Mouse (Mus musculus) liver, embryonic 13.5 days (tissue): ENCODE data around the gene Tnrc18. TPM values are rescaled to one million over a fixed set of nuclear protein-coding genes. Genes with fewer than 3 reads are reported as not detected.

Experiments
- ATAC-seq: fragments of 200-750 bp; cut with Nextera tagmentation; 2 replicates; pipeline ENCODE4 v1.8.0; 2017; ENCODE audit warnings: low read depth, mild to moderate bottlenecking, moderate number of reproducible peaks, moderate library complexity
- DNase-seq: peaks from one replicate; pipeline ENCODE4 v3.0.0; 2022
- H3K27ac ChIP-seq: fragments of 300-500 bp; sonication (generic); 2 replicates; pipeline ENCODE4 v1.5.1; 2015; ENCODE audit warnings: moderate library complexity, mild to moderate bottlenecking, inconsistent platforms
- H3K27me3 ChIP-seq: fragments of 300-500 bp; sonication (generic); 2 replicates; pipeline ENCODE4 v1.6.1; 2015; ENCODE audit warnings: mild to moderate bottlenecking, inconsistent platforms
- H3K36me3 ChIP-seq: fragments of 300-500 bp; sonication (generic); 2 replicates; pipeline ENCODE4 v1.6.1; 2015; ENCODE audit warnings: mild to moderate bottlenecking, inconsistent platforms
- H3K4me1 ChIP-seq: fragments of 300-500 bp; sonication (generic); replicated peaks from 2 replicates; pipeline ENCODE4 v1.6.1; 2015; ENCODE audit warnings: inconsistent platforms
- H3K4me2 ChIP-seq: fragments of 300-500 bp; sonication (generic); 2 replicates; pipeline ENCODE4 v1.6.1; 2015; ENCODE audit warnings: inconsistent platforms, mild to moderate bottlenecking, moderate library complexity
- H3K4me3 ChIP-seq: fragments of 300-500 bp; sonication (generic); replicated peaks from 2 replicates; pipeline ENCODE4 v1.5.1; 2015; ENCODE audit warnings: mild to moderate bottlenecking, inconsistent platforms
- H3K9ac ChIP-seq: fragments of 300-500 bp; sonication (generic); 2 replicates; pipeline ENCODE4 v1.6.1; 2015; ENCODE audit warnings: mild to moderate bottlenecking, inconsistent platforms
- H3K9me3 ChIP-seq: fragments of 300-500 bp; sonication (generic); replicated peaks from 2 replicates; pipeline ENCODE4 v1.6.1; 2016; ENCODE audit warnings: inconsistent platforms
- WGBS: fragments of 180-500 bp; shearing (Covaris S2); methylation state at CpG from one replicate; pipeline ENCODE4 v1.1.7; 2015; ENCODE audit not compliant: insufficient replicate concordance; 5-methylcytosine and 5-hydroxymethylcytosine counted together
- polyA plus RNA-seq: library from polyadenylated mRNA; unstranded; fragments of >200 nt; fragmentation: Nextera tagmentation; extraction: Ambion mirVana; gene quantifications from 2 replicates; pipeline ENCODE4 v1.2.1, GENCODE M21; 2015

Gene Tnrc18
- 2.4 and 2.5 TPM in 2 replicates for polyA plus RNA-seq

DNA sequence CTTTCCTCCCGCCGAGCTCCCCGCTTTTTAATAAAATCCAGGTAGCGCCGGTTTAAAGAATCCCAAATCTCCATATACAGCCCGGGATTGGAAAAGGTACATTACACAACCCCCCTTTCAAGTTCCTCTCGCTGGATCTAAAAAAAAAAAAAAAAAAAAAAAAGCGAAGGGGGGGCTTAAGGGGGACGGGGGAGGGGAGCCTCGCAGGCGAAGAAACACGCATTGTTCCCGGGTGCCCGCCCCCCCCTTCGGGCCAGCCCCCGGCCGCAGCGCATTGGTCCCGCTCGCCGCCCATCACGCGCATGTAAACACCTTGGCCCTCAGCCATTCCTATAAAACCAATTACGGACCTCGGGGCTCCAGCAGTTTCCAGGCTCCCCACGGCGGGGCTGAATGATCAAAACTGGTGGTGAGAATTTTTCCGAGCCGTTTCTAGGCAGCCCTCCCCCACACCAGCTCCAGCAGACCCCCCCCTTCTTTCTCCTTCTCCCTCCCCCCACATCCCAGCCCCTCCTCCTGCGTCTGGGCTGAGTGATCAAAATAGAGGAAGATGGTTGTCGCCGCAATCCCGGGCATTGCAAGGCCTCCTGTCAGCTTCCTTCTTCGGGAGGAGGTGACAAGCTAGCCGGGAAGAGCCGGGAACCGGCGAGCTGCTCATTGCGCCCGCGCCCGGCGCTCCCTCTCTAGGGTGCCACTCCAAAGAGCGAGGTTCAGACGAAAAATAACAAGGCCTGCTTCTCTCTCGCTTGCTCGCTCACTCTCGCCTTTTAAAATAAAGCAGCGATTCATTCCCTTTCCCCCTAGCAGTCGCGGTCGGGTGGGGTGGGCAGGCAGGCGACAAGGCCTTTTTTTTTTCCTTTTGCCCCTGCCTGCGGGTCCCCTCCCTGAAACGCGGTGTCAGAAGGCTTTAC is at the start of gene Tnrc18:
Gene Tnrc18, minus strand, starts transcription at position 139 of the 911 bp plus-strand sequence.
- Histone ChIP-seq H3K4me1 (peaks cover 55% of the 10 kb centered on the region), H3K4me3 (peak within 1 kb of the TSS; percentile 64), H3K4me2 (peak within 1 kb of the TSS; percentile 68), H3K27ac (peak within 1 kb of the TSS; percentile 91), H3K9me3 (no peaks in the 10 kb centered on the region), H3K9ac (peak within 1 kb of the TSS; percentile 77), H3K36me3 (no peaks in the 10 kb centered on the region), H3K27me3 (peaks cover 100% of the 10 kb centered on the region)
- under 1% methylated on average over 56 of the region's 56 CpGs for WGBS
- DNase-seq (peak; percentile 66), ATAC-seq (peak; percentile 59)

DNA sequence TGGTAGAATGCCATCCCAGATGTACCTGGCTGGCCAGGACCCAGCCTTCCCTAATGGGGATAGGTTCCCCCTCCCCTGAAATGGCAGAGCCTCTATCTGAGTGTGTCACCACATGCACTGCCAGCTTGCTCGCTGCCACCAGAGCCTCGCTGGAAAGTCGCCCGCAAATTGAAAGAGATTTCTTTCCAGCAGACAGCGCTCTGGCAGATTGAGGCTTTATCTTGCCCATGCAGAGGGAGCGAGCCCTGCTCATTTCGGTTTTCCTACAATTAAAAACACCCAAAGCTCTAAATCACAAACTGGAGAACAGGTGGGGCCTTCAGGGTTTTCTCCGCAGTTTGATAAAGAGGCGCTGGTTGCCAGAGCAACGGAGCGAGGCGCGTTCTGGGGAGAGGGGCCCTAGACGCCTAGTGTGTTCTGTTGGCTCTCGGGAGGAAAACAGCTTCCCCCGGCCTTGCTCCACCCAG is 40.3 kb upstream of the Tnrc18 start:
- WGBS: 23% methylated on average over 16 of the region's 16 CpGs
- Histone ChIP-seq H3K4me1 (peaks cover 22% of the 10 kb centered on the region), H3K4me2 (no peak overlapping the region), H3K9me3 (0 out of 2 replicates have a peak, but pooled peaks cover 4% of the 10 kb centered on the region), H3K9ac (no peak overlapping the region), H3K27ac (no peak overlapping the region), H3K4me3 (no peak overlapping the region), H3K36me3 (no peaks in the 10 kb centered on the region), H3K27me3 (peaks cover 10% of the 10 kb centered on the region; the same call in 1 of the 2 replicates)
- ATAC-seq (no peak), DNase-seq (no peak)

GRCm38 (mm10) chr5:142856408-142856807 is 38.9 kb upstream of the Tnrc18 start:
- H3K36me3 ChIP-seq: no peaks in the 10 kb centered on the region
- H3K9me3 ChIP-seq: 0 out of 2 replicates have a peak, but pooled peaks cover 4% of the 10 kb centered on the region
- no peak overlapping the region for H3K9ac ChIP-seq
- no peak for DNase-seq
- H3K27me3 ChIP-seq: peaks cover 10% of the 10 kb centered on the region; the same call in 1 of the 2 replicates
- no peak overlapping the region for H3K4me2 ChIP-seq
- H3K27ac ChIP-seq: no peak overlapping the region
- H3K4me3 ChIP-seq: no peak overlapping the region
- WGBS: 68% methylated on average over 4 of the region's 4 CpGs
- peaks cover 22% of the 10 kb centered on the region for H3K4me1 ChIP-seq
- no peak for ATAC-seq

GRCm38 (mm10) chr5:142854877-142855276 is 37.4 kb upstream of the Tnrc18 start:
- no peak overlapping the region for H3K9ac ChIP-seq
- WGBS: 66% methylated on average over 10 of the region's 10 CpGs
- H3K36me3 ChIP-seq: no peaks in the 10 kb centered on the region
- ATAC-seq (no peak), DNase-seq (peak; percentile 29)
- no peak overlapping the region for H3K4me3 ChIP-seq
- 0 out of 2 replicates have a peak, but pooled peaks cover 4% of the 10 kb centered on the region for H3K9me3 ChIP-seq
- H3K27me3 ChIP-seq: peaks cover 10% of the 10 kb centered on the region; the same call in 1 of the 2 replicates
- peaks cover 22% of the 10 kb centered on the region for H3K4me1 ChIP-seq
- no peak overlapping the region for H3K4me2 ChIP-seq
- no peak overlapping the region for H3K27ac ChIP-seq

GRCm38 (mm10) chr5:142853585-142853984 is 36.1 kb upstream of the Tnrc18 start:
- H3K27ac ChIP-seq: no peak overlapping the region
- DNase-seq (peak; percentile 19), ATAC-seq (peak; percentile 71)
- peaks cover 22% of the 10 kb centered on the region for H3K4me1 ChIP-seq
- H3K36me3 ChIP-seq: no peaks in the 10 kb centered on the region
- H3K4me2 ChIP-seq: no peak overlapping the region
- 0 out of 2 replicates have a peak, but pooled peaks cover 4% of the 10 kb centered on the region for H3K9me3 ChIP-seq
- H3K4me3 ChIP-seq: no peak overlapping the region
- H3K9ac ChIP-seq: no peak overlapping the region
- H3K27me3 ChIP-seq: peaks cover 7% of the 10 kb centered on the region; the same call in 1 of the 2 replicates
- WGBS: 38% methylated on average over 6 of the region's 6 CpGs

DNA sequence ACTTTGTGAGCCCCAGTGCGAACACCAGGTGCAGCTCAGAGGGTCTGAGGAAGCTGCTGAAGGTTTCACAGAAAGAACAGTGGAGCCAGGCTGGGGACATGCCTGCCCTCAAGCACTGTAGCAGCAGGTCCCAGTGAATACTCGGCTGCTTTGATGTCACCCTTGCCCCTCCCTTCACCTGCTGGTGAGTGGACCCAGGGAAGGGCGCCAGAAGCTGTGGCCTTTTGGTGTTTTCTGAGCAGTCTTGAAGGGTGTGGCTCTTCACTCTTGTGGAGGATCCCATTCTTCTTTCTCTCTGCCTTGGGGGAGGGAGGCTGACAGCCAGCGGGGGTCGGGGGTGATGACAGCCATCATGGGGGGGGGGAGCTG is 34.2 kb upstream of the Tnrc18 start:
- no peak overlapping the region for H3K27ac ChIP-seq
- WGBS: 54% methylated on average over 5 of the region's 5 CpGs
- ATAC-seq (no peak), DNase-seq (no peak)
- 0 out of 2 replicates have a peak, but pooled peaks cover 4% of the 10 kb centered on the region for H3K9me3 ChIP-seq
- H3K4me2 ChIP-seq: no peak overlapping the region
- no peaks in the 10 kb centered on the region for H3K27me3 ChIP-seq
- H3K4me3 ChIP-seq: no peak overlapping the region
- H3K36me3 ChIP-seq: no peaks in the 10 kb centered on the region
- peaks cover 13% of the 10 kb centered on the region for H3K4me1 ChIP-seq
- H3K9ac ChIP-seq: no peak overlapping the region

DNA sequence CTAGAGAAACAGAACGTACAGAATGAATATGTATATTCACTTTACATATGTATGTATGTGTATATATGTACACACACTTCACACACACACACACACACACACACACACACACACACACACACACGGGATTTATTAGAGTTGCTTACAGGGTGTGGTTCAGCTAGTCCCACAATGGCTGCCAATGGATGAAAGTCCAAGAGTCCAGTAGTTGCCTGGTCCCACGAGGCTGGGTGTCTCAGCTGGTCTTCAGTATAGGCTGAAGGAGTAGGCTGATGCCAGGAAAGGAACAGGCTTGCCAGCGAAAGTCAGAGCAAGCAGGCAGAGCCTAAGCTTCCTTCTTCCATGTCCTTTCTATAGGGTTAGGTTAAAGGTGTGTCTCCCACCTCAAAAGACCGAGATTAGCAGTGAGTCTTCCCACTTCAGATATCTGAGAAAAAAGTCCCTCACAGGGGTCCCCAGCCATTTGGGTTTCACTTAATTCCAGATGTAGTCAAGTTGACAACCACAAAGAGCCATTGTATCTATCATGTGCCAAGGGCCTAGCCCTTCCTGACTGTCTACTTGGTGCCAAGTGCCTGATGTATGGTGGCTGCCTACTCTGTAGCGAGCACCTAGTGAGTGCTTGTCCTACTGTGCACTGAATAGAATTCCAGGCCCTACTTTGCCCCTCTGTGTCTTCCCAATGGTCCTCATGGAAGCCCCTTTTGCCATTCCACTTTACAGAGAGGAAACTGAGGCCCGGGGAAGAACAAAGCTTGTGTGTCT is 33.6 kb upstream of the Tnrc18 start:
- Histone ChIP-seq H3K4me1 (peaks cover 13% of the 10 kb centered on the region), H3K4me3 (no peak overlapping the region), H3K36me3 (no peaks in the 10 kb centered on the region), H3K27me3 (no peaks in the 10 kb centered on the region), H3K9ac (no peak overlapping the region), H3K9me3 (no peaks in the 10 kb centered on the region), H3K27ac (no peak overlapping the region), H3K4me2 (no peak overlapping the region)
- DNase-seq: no peak
- 61% methylated on average over 7 of the region's 7 CpGs for WGBS
- ATAC-seq: no peak

DNA sequence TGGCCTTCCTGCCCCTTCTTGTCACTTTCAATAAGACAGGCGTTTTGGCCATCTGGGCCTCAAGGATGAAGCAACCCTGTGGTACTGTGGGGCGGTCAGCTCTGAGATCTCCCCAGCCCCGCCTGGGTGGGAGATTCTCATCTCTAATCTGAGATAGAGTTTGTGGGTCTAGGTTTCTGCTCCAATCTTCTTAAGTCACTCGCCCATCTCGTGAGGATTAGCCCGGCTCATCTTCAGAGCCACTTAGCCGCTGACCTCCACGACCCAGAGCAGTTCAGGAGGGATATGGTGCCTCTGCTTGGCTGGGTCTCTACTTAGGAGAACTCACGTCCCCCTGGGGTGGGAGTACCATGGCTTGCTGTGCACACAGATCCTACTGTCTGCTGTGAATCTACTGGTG is 33.0 kb upstream of the Tnrc18 start:
- H3K4me1 ChIP-seq: peaks cover 13% of the 10 kb centered on the region
- H3K27me3 ChIP-seq: no peaks in the 10 kb centered on the region
- no peaks in the 10 kb centered on the region for H3K9me3 ChIP-seq
- WGBS: 65% methylated on average over 9 of the region's 9 CpGs
- DNase-seq (no peak), ATAC-seq (no peak)
- H3K4me2 ChIP-seq: no peak overlapping the region
- H3K4me3 ChIP-seq: no peak overlapping the region
- H3K36me3 ChIP-seq: no peaks in the 10 kb centered on the region
- H3K9ac ChIP-seq: no peak overlapping the region
- H3K27ac ChIP-seq: no peak overlapping the region

GRCm38 (mm10) chr5:142848911-142849310 is 31.4 kb upstream of the Tnrc18 start:
- ATAC-seq (no peak), DNase-seq (no peak)
- H3K4me2 ChIP-seq: no peak overlapping the region
- H3K9me3 ChIP-seq: no peaks in the 10 kb centered on the region
- 74% methylated on average over 7 of the region's 7 CpGs for WGBS
- no peak overlapping the region for H3K4me3 ChIP-seq
- peaks cover 7% of the 10 kb centered on the region for H3K4me1 ChIP-seq
- no peaks in the 10 kb centered on the region for H3K27me3 ChIP-seq
- H3K27ac ChIP-seq: no peak overlapping the region
- H3K36me3 ChIP-seq: no peaks in the 10 kb centered on the region
- H3K9ac ChIP-seq: no peak overlapping the region

GRCm38 (mm10) chr5:142848149-142848548 is 30.7 kb upstream of the Tnrc18 start:
- H3K9ac ChIP-seq: no peak overlapping the region
- H3K4me1 ChIP-seq: no peaks in the 10 kb centered on the region; the same call in 1 of the 2 replicates
- H3K36me3 ChIP-seq: no peaks in the 10 kb centered on the region
- H3K27me3 ChIP-seq: no peaks in the 10 kb centered on the region
- no peak overlapping the region for H3K27ac ChIP-seq
- H3K9me3 ChIP-seq: no peaks in the 10 kb centered on the region
- no peak for DNase-seq
- ATAC-seq: no peak
- H3K4me3 ChIP-seq: no peak overlapping the region
- WGBS: 40% methylated on average over 3 of the region's 3 CpGs
- H3K4me2 ChIP-seq: no peak overlapping the region

DNA sequence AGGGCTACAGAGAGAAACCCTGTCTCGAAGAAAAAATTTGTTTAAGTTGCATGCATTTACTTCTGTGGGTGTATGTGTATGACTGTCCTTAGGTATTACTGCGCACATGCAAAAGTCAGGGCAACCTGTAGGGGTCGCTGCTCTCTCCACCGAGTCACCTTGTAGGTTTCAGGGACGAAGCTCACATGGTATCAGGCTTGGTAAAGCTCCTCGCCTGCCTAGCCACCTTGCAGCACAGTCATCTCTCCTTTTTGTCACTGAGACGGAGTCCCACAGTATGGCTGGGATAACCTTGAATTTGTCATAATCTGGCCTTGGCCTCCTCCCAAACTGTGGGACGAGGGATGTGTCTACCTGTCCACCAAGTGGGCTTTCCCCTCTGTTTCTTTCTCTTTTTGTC is 27.0 kb upstream of the Tnrc18 start:
- no peak overlapping the region for H3K4me3 ChIP-seq
- WGBS: 47% methylated on average over 8 of the region's 8 CpGs
- no peaks in the 10 kb centered on the region for H3K36me3 ChIP-seq
- H3K9me3 ChIP-seq: no peaks in the 10 kb centered on the region
- no peak overlapping the region for H3K27ac ChIP-seq
- DNase-seq (no peak), ATAC-seq (no peak)
- H3K4me2 ChIP-seq: no peak overlapping the region
- H3K9ac ChIP-seq: no peak overlapping the region
- H3K4me1 ChIP-seq: no peaks in the 10 kb centered on the region
- H3K27me3 ChIP-seq: no peaks in the 10 kb centered on the region
